Mouse (Mus musculus): Measurements from ENCODE around the gene Slc35c1. TPM values are rescaled to one million over a fixed set of nuclear protein-coding genes. Genes with fewer than 3 reads are reported as not detected.
"Not testable (repeated sequence)": the region's sequence is repeated elsewhere in the genome, so short reads cannot be mapped to it uniquely, and the experiment has no call there.

The Slc35c1 gene
- polyA plus RNA-seq, 1 experiment from 2014 or later = 9.3 TPM

DNA sequence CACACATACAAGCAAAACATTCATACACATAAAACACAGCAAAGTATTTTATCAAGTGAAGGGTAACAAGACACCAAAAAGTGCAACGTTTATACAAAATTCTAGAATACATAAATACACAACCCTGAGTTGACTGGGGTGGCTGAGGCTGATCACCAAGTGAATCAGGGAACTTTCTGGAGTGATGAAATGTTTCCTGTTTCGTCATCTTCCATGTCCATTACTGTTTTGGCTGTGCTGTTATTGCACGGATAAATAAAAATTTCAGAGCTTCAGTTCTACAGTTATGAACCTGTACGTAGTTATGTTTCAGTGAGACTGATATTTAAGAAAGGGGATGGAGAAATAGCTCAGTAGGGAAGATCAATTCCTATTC, 18.0 kb upstream of the Slc35c1 start:
- Histone ChIP-seq H3K4me3 (ENCODE audit: low read depth, low read length) (no peak overlapping the region), H3K4me1 (ENCODE audit: insufficient read depth) (peaks cover 9% of the 10 kb centered on the region; the same call in 1 of the 2 replicates), H3K4me2 (ENCODE audit: low read depth, low read length) (no peak overlapping the region), H3K36me3 (replicated peaks; ENCODE audit: insufficient read depth, low read length) (no peaks in the 10 kb centered on the region), H3K27ac (ENCODE audit: low read depth) (no peak overlapping the region), H3K9ac (replicated peaks) (no peak overlapping the region), H3K9me3 (ENCODE audit: low read length) (0 out of 2 replicates have a peak, but pooled peaks cover 2% of the 10 kb centered on the region), H3K27me3 (ENCODE audit: insufficient read depth, low read length) (no peaks in the 10 kb centered on the region)
- ATAC-seq (no peak), DNase-seq (no peak)
- no peak for TF ChIP-seq EP300 (IDR thresholded peaks at IDR 0.05; ENCODE audit: low read depth)
- TF ChIP-seq CTCF (IDR thresholded peaks at IDR 0.05; ENCODE audit: low read depth) = no peak
- WGBS (ENCODE audit: insufficient replicate concordance) = 60% methylated on average over 4 of the region's 4 CpGs

DNA sequence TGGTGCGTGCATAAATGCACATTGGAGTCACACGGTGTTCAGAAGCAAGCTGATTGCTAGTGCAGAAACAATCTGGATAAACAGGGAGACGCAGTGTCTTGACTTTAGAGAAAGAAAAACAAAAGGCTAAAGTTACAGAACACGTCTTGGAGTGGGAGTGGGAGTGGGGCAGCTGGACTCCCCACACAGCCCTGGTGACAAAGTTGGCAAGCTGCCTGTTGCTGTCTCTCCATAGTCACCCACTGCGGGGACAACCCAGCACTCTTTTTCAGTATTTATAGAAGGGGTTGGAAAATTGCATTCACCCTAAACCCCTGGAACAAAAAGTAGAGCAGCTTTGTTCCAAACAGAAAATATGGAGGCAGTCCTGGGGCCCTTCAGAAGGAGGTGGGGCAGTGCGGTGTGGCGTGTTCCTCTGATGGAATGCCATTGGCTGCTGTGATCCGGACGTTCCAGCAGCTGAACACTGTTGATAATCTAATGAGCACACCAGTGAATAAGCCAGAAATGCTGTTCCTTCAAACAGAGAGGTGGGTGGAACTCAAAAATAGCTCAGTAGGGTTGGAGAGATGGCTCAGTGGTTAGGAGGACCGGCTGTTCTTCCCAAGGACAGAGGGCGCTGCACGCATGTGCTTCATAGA, 17.5 kb upstream of the Slc35c1 start:
- Histone ChIP-seq H3K4me1 (ENCODE audit: insufficient read depth) (peaks cover 5% of the 10 kb centered on the region; the same call in 1 of the 2 replicates), H3K9me3 (ENCODE audit: low read length) (0 out of 2 replicates have a peak, but pooled peaks cover 2% of the 10 kb centered on the region), H3K9ac (replicated peaks) (no peak overlapping the region), H3K27ac (ENCODE audit: low read depth) (no peak overlapping the region), H3K36me3 (replicated peaks; ENCODE audit: insufficient read depth, low read length) (no peaks in the 10 kb centered on the region), H3K4me3 (ENCODE audit: low read depth, low read length) (no peak overlapping the region), H3K27me3 (ENCODE audit: insufficient read depth, low read length) (no peaks in the 10 kb centered on the region), H3K4me2 (ENCODE audit: low read depth, low read length) (no peak overlapping the region)
- DNase-seq (no peak), ATAC-seq (no peak)
- 78% methylated on average over 12 of the region's 12 CpGs for WGBS (ENCODE audit: insufficient replicate concordance)
- TF ChIP-seq EP300 (IDR thresholded peaks at IDR 0.05; ENCODE audit: low read depth) = no peak
- no peak for TF ChIP-seq CTCF (IDR thresholded peaks at IDR 0.05; ENCODE audit: low read depth)

DNA sequence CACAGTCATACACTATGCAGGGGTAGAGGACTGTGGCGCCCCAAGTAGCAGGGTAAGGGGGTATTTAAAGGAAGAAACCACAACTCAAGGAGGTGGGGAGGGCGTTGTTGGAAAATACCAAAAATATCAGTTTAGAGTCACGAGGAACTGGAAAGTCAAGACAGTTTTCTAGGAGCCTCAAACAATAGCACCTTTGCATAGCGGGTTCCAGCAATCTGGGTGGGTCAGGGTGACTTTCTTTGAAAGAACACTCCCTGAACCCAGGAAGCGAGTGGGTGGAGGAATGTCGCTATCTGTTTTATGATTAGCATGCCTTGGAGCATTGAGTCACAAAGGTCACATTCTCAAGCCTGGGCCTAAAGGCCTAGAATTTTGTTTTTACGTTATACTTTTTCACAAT, 16.2 kb upstream of the Slc35c1 start:
- DNase-seq; H3K4me2 ChIP-seq (ENCODE audit: low read depth, low read length); H3K27me3 ChIP-seq (ENCODE audit: insufficient read depth, low read length); H3K4me1 ChIP-seq (ENCODE audit: insufficient read depth); H3K9me3 ChIP-seq (ENCODE audit: low read length); H3K36me3 ChIP-seq (replicated peaks; ENCODE audit: insufficient read depth, low read length); ATAC-seq; H3K9ac ChIP-seq (replicated peaks); H3K27ac ChIP-seq (ENCODE audit: low read depth); H3K4me3 ChIP-seq (ENCODE audit: low read depth, low read length): not testable (repeated sequence)
- WGBS (ENCODE audit: insufficient replicate concordance) = 82% methylated on average over 7 of the region's 7 CpGs

DNA sequence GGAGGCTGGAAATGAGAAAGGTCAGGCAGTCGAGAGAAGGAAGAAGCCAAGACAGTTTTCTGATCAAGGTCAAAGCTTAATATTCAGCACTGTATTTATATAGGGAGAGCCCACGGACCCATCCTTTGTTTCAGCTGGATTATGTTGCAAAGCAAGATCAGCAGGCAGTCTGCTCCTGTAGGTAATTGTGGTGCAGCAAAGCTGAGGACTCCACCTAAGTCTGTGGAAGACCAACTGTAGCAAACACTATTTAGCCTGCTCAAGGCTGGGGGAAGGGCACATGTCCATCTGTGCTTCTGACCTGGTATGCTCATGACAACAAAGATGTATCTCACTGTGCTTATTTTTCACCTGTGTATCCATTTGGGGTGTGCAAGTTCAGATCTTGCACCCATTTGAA, 15.4 kb upstream of the Slc35c1 start:
- 75% methylated on average over 2 of the region's 2 CpGs for WGBS (ENCODE audit: insufficient replicate concordance)
- no peak for ATAC-seq
- H3K4me3 ChIP-seq (ENCODE audit: low read depth, low read length) = no peak overlapping the region

DNA sequence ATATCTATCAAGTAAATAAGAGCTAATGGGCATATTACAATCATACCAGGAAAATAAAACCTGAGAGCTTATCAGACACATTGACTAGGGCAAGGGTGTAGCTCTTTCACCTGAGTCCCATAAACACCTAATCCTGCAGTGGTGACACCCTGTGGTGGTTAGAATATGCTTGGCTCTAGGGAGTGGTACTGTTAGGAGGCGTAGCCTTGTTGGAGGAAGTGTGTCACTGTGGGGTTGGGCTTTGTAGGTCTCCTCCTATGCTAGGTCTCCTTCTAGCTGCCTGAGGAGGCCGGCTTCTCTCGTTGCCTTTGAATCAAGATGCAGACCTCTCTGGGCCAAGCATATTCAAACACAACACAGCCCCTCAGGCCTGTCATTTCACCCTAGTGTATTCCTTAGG, 14.6 kb upstream of the Slc35c1 start:
- Histone ChIP-seq H3K27ac (ENCODE audit: low read depth) (no peak overlapping the region), H3K27me3 (ENCODE audit: insufficient read depth, low read length) (no peaks in the 10 kb centered on the region), H3K4me3 (ENCODE audit: low read depth, low read length) (no peak overlapping the region), H3K4me2 (ENCODE audit: low read depth, low read length) (no peak overlapping the region), H3K4me1 (ENCODE audit: insufficient read depth) (no peaks in the 10 kb centered on the region), H3K9ac (replicated peaks) (no peak overlapping the region), H3K9me3 (ENCODE audit: low read length) (0 out of 2 replicates have a peak, but pooled peaks cover 2% of the 10 kb centered on the region), H3K36me3 (replicated peaks; ENCODE audit: insufficient read depth, low read length) (no peaks in the 10 kb centered on the region)
- WGBS (ENCODE audit: insufficient replicate concordance) = 66% methylated on average over 3 of the region's 3 CpGs
- ATAC-seq (no peak), DNase-seq (no peak)
- no peak for TF ChIP-seq EP300 (IDR thresholded peaks at IDR 0.05; ENCODE audit: low read depth)

More for the DNA sequence above, 15.4 kb upstream of the Slc35c1 start:
- H3K4me2 ChIP-seq (ENCODE audit: low read depth, low read length) = no peak overlapping the region
- H3K9ac ChIP-seq (replicated peaks) = no peak overlapping the region
- no peaks in the 10 kb centered on the region for H3K4me1 ChIP-seq (ENCODE audit: insufficient read depth)
- H3K27me3 ChIP-seq (ENCODE audit: insufficient read depth, low read length) = no peaks in the 10 kb centered on the region
- no peaks in the 10 kb centered on the region for H3K36me3 ChIP-seq (replicated peaks; ENCODE audit: insufficient read depth, low read length)
- H3K9me3 ChIP-seq (ENCODE audit: low read length) = 0 out of 2 replicates have a peak, but pooled peaks cover 2% of the 10 kb centered on the region
- no peak for TF ChIP-seq EP300 (IDR thresholded peaks at IDR 0.05; ENCODE audit: low read depth)
- TF ChIP-seq CTCF (IDR thresholded peaks at IDR 0.05; ENCODE audit: low read depth) = no peak
- DNase-seq = no peak
- H3K27ac ChIP-seq (ENCODE audit: low read depth) = no peak overlapping the region

DNA sequence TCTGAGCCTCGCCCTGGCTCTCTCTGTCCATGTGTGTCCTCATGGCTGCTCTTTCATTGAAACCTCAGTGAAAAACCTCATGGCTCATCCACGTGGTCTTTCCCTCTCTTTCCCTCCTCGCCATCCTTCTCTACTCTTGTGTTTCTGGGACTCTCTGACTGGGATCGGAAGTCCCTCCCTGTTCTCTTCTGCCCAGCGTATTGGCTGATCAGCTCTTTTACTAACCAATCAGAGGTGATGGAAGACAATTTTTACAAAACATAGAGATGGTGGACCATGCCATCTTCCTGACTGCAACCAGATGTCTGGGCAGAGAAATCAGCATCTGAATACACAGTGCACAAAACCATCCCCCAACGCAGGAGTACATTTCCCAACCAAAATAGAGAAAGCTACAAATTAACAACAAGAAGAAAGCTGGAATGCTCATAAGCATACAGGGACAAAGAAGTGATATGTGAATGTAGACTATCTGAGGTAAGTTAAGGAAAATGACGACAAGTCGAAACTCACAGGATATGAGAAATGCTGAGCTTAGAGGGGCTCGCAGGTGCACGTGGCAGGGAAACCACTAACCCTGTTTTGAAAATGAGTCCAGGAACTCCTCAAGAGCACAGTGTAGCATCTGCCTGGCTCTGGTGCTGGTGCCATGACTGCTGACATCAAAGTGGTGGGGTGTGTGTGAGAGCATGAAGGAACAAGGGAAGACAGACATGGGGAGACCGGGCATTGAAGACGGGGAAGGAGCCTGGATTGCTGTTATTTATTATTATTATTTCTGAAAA, 11.7 kb upstream of the Slc35c1 start:
- Histone ChIP-seq H3K9me3 (ENCODE audit: low read length) (0 out of 2 replicates have a peak, but pooled peaks cover 2% of the 10 kb centered on the region), H3K36me3 (replicated peaks; ENCODE audit: insufficient read depth, low read length) (no peaks in the 10 kb centered on the region), H3K4me3 (ENCODE audit: low read depth, low read length) (no peak overlapping the region), H3K4me1 (ENCODE audit: insufficient read depth) (no peaks in the 10 kb centered on the region), H3K27ac (ENCODE audit: low read depth) (no peak overlapping the region), H3K9ac (replicated peaks) (no peak overlapping the region), H3K4me2 (ENCODE audit: low read depth, low read length) (no peak overlapping the region), H3K27me3 (ENCODE audit: insufficient read depth, low read length) (no peaks in the 10 kb centered on the region)
- 75% methylated on average over 12 of the region's 12 CpGs for WGBS (ENCODE audit: insufficient replicate concordance)
- TF ChIP-seq CTCF (IDR thresholded peaks at IDR 0.05; ENCODE audit: low read depth) = no peak
- no peak for TF ChIP-seq EP300 (IDR thresholded peaks at IDR 0.05; ENCODE audit: low read depth)
- DNase-seq (no peak), ATAC-seq (no peak)

Data from liver, postnatal 0 days (tissue).